Mouse (Mus musculus): ENCODE data around the gene Gm17545.

Gene Gm17545

GRCm38 (mm10) chr9:22494203-22494807 lies 40.2 kb downstream of the Gm17545 start:
- DNase-seq (ENCODE audit: low read depth, low spot score) = no peak

GRCm38 (mm10) chr9:22495133-22495532 lies 41.0 kb downstream of the Gm17545 start:
- no peak for DNase-seq (ENCODE audit: low read depth, low spot score)

GRCm38 (mm10) chr9:22497021-22497767 lies 43.1 kb downstream of the Gm17545 start:
- no peak for DNase-seq (ENCODE audit: low read depth, low spot score)

GRCm38 (mm10) chr9:22502972-22503371 lies 48.9 kb downstream of the Gm17545 start:
- no peak for DNase-seq (ENCODE audit: low read depth, low spot score)

- DNase-seq (ENCODE audit: low read depth, low spot score) = no peak
Observed at GRCm38 (mm10) chr9:22503581-22503980, 49.5 kb downstream of the Gm17545 start.

GRCm38 (mm10) chr9:22505574-22505973 lies 51.5 kb downstream of the Gm17545 start:
- no peak for DNase-seq (ENCODE audit: low read depth, low spot score)

Data from brain, embryonic 18.5 days (tissue).